Mouse (Mus musculus) left cerebral cortex, adult 2 months (tissue): ENCODE results near the gene Ptges3l. TPM values are rescaled to one million over a fixed set of nuclear protein-coding genes. Genes with fewer than 3 reads are reported as not detected.

ENCODE experiments used
- DNase-seq, 2 experiments: peaks; one replicate each; pipeline ENCODE4 v3.0.0; 2021 to 2022; ENCODE audit warnings: low spot score in 2 of 2, mixed read lengths in 1 of 2; ENCODE audit errors: extremely low spot score in 1 of 2
- H3K27ac ChIP-seq: fragments of 200-600 bp; 2 replicates; pipeline ENCODE4 v1.8.1; 2022
- H3K4me3 ChIP-seq: fragments of 200-600 bp; 2 replicates; pipeline ENCODE4 v1.8.1; 2022
- CTCF ChIP-seq: fragments of 200-600 bp; IDR thresholded peaks from 2 replicates; pipeline ENCODE4 v1.8.1; 2022; ENCODE audit warnings: antibody characterized with exemption, mild to moderate bottlenecking, moderate library complexity
- intact Hi-C: fragments of 180-260 bp; cut with DNase I; formaldehyde crosslinking; loops from one replicate; pipeline ENCODE4 v1.15.1; 2025
- total RNA-seq, 2 experiments: library from RNA; stranded (reverse); gene quantifications; 2 replicates each; pipeline ENCODE4 v1.2.3; 2021

Ptges3l gene
- total RNA-seq, 2 experiments from 2014 or later = 2.3 to 4.2 TPM

- H3K4me3 ChIP-seq = peak within 1 kb of the TSS; percentile 70
- H3K27ac ChIP-seq = peak within 1 kb of the TSS; percentile 80
- intact Hi-C loops = loop anchor here (2.0 kb wide), 3 partner anchors 17 to 77 kb away; partner anchors contain the start of gene Ifi35
- no peak; the same call in 1 of the 2 replicates for TF ChIP-seq CTCF
- peak; percentile 58 to 66 for DNase-seq
These were observed 40.9 kb upstream of the Ptges3l start, which contains the start of gene Vat1 for GRCm38 (mm10) chr11:101465869-101466551. Gene Vat1, minus strand, starts transcription at chr11:101466230.

GRCm38 (mm10) chr11:101465101-101465868, 40.2 kb upstream of the Ptges3l start:
- peak in 1 of 2 experiments; percentile 38 for DNase-seq
- TF ChIP-seq CTCF = peak; percentile 1; the same call in 1 of the 2 replicates
- H3K27ac ChIP-seq = peak overlapping the region; percentile 80
- peak overlapping the region; percentile 70 for H3K4me3 ChIP-seq
- intact Hi-C loops = loop anchor here (2.0 kb wide), 1 partner anchor 16 kb away; the partner anchor contains the start of gene Ifi35

GRCm38 (mm10) chr11:101464211-101465100, 39.3 kb upstream of the Ptges3l start, which contains the start of gene Rnd2:
Gene Rnd2, plus strand, starts transcription at chr11:101464999.
- Histone ChIP-seq H3K27ac (peak within 1 kb of the TSS; percentile 80), H3K4me3 (peak within 1 kb of the TSS; percentile 70)
- TF ChIP-seq CTCF = no peak
- intact Hi-C loops = loop anchor here (2.0 kb wide), 1 partner anchor 16 kb away; the partner anchor contains the start of gene Ifi35
- DNase-seq = no peak

GRCm38 (mm10) chr11:101462583-101463440, 37.7 kb upstream of the Ptges3l start:
- DNase-seq = no peak
- TF ChIP-seq CTCF = no peak
- no peak overlapping the region for H3K4me3 ChIP-seq
- intact Hi-C loops = no loop called here
- H3K27ac ChIP-seq = no peak overlapping the region

- Histone ChIP-seq H3K4me3 (no peak overlapping the region), H3K27ac (no peak overlapping the region)
- no peak for TF ChIP-seq CTCF
- intact Hi-C loops = no loop called here
- no peak for DNase-seq
These were observed 37.0 kb upstream of the Ptges3l start for GRCm38 (mm10) chr11:101462141-101462540.

- intact Hi-C loops = no loop called here
- H3K27ac ChIP-seq = no peak overlapping the region
- TF ChIP-seq CTCF = no peak
- no peak for DNase-seq
- no peak overlapping the region for H3K4me3 ChIP-seq
These were observed 35.2 kb upstream of the Ptges3l start for GRCm38 (mm10) chr11:101460321-101460720.

GRCm38 (mm10) chr11:101459716-101460115, 34.6 kb upstream of the Ptges3l start:
- intact Hi-C loops = no loop called here
- DNase-seq = no peak
- no peak overlapping the region for H3K27ac ChIP-seq
- TF ChIP-seq CTCF = no peak
- no peak overlapping the region for H3K4me3 ChIP-seq

GRCm38 (mm10) chr11:101458217-101458616, 33.1 kb upstream of the Ptges3l start:
- no peak overlapping the region for H3K4me3 ChIP-seq
- intact Hi-C loops = no loop called here
- no peak for DNase-seq
- TF ChIP-seq CTCF = no peak
- no peak overlapping the region for H3K27ac ChIP-seq

- intact Hi-C loops = no loop called here
- no peak for TF ChIP-seq CTCF
- Histone ChIP-seq H3K27ac (no peak overlapping the region), H3K4me3 (no peak overlapping the region)
- no peak for DNase-seq
These were observed 32.5 kb upstream of the Ptges3l start for GRCm38 (mm10) chr11:101457631-101458030.

GRCm38 (mm10) chr11:101455627-101456026, 30.5 kb upstream of the Ptges3l start:
- no peak for TF ChIP-seq CTCF
- Histone ChIP-seq H3K27ac (no peak overlapping the region), H3K4me3 (no peak overlapping the region)
- intact Hi-C loops = no loop called here
- no peak for DNase-seq
